Mouse (Mus musculus) monocyte, adult 2 months (primary cell): ENCODE data around the gene Tex36.

Experiments
- DNase-seq, 2 experiments: peaks; one replicate each; pipeline ENCODE4 v3.0.0; 2022; ENCODE audit warnings: low spot score in 2 of 2, low read depth in 1 of 2

The Tex36 gene

DNA sequence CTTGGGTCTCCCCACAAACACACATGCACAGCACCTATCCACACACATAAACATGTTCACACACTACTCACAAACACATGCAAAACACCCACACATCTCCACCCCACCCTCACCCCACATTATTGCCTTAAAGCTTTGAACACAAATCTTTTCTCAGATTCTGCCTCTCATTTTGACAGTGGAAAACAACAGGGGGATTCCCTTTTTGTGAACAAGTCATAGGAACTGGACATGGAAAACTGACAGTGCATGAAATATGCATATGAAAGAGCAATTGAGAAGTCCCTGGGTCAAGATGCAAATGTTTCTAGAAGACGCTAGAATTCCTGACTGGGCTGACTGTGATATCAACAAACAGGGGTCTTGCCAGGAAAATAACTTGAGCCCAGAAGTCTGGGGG lies 1.4 kb downstream of the Tex36 start:
- no peak for DNase-seq

DNA sequence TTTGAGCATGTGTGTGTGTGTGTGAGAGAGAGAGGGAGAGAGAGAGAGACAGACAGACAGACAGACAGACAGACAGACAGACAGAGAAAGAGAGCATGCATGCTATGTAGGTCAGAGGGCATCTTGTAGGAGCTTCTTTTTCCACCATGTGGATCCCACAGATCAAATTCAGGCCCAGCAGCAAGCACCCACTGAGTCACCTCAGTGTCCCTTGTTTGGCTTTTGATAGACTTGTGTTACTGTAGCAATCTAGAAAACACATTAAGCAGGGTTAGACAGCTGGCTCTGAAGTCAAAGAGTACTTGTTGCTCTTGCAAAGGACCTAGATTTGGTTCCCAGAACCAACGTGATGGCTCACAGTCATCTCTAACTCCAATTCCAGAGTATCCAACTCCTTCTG lies 10.2 kb downstream of the Tex36 start:
- DNase-seq: no peak

DNA sequence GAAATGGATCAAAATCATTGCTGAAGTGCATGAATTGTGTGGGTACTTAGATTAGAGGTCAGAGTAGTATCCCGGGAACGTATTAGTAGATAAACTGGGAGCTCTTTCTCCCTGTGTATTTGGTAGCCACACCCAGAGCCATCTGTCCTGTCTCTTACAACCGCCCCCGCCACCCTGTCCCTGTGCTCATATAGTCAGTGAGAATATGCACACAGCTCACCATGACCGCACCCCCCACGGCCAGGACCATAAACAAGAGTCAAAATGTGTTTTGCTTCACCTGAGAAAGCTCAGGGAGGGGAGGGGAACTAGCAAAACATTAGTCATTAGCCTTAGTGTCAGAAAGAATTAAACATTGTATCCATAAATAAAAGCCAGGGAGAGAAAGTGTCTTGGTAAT lies 18.7 kb downstream of the Tex36 start:
- DNase-seq: no peak

DNA sequence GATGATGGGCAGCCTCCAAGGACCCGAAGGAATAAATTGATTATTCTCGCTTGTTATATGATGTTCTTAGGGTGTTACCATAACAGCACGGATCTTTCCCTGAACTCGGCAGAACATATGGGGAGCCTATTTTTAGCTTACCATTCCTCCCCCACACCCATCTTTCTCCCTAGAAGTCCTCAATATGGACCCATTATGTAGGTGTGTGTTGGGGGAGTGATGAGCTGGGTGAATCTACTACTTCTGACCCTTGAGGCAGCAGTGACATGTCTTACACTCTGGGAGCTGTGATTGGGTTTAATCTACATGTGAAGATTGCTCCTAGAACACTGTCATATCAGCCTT lies 21.7 kb downstream of the Tex36 start:
- no peak for DNase-seq

DNA sequence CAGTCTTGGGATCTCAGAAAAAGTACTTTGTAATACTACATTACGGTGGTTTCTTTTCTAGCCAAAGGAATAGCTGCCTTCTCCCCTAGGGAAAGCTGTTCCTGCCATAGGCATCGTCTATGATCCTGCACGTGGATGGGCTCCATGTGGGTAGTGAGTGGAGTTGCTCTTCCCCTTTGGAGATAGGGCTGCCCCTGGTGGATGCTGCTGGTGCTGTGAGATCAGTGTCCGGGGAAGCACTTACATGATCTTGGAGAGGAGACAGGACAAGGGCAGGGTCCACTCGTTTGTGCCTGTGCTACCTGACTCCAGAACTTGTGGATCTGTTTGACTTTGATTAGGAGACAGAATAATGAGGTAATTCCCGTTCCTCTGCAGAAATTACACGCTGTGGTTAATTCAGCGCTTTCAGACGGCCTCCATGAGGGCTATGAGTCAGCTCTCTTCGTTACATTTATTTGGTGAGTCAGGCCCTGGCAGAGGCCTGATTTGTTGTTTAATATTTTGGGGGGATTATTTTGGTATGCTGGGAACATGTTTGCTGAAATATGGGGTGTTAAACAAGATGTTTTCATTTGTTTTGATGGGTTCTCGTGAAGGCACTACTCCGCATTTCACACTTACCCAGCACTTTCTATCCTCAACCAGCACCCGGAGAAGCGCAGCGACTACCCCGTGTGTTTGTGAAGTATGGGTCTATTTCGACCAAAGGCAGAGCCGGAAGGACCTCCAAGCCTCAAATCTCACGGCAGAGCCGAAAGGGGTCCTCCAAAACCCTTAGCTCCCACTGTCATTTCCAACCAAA lies 22.3 kb downstream of the Tex36 start:
- no peak for DNase-seq

DNA sequence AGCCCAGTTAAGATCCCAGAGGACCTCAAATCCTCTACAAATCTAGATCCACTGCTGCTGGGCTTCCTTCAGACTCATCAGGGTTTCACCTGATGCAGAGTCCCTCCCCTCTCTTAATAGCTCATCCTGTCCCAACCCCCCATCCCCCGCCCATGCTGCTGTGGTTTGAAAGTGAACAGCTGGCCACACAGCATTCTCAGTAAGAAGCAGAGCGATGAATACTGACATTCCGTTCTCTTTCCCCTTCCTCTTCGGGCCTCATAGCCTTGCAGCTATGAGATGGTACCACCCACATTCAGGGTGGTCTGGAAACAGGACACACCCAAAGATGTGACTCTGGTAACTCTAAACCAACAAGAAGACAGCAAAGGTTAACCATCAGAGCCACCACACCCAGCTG lies 25.1 kb downstream of the Tex36 start:
- DNase-seq: no peak

DNA sequence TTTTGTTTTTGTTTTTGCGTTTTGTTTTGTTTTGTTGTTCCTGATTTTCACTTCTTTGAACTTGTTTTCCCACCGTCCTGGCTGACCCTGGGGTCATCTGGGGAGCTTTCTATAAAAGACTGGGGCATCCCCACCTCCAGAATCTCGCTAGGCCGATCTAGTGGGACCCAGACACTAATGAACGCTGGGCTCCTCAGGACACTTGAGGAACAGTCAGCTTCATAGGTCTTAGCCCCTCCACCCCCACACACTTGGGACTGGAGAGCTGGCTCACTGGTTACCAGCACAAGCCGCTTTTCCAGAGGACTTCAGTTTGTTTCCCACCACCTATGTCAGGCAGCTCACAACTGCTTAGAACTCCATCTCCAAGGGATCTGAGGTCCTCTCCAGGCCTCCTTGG lies 25.7 kb downstream of the Tex36 start:
- DNase-seq: no peak

DNA sequence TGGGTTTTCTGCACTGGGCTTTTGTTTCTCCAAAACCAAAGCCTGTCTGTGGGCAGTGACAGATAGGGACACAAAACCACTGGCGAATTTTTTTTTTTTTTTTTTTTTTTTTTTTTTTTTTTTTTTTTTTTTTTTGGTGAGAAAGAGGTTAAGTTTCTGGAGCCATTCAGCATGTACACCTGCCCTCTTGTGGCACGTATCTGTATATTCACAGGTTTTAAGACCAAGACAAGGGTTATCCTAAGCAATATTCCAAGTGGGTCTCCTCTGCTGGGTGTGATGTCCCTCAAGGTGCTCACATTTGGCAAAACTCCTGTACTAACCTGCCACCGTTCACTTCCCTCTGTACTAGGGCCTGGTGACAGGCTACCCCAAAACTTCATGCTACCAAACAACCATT lies 30.0 kb downstream of the Tex36 start:
- no peak for DNase-seq

DNA sequence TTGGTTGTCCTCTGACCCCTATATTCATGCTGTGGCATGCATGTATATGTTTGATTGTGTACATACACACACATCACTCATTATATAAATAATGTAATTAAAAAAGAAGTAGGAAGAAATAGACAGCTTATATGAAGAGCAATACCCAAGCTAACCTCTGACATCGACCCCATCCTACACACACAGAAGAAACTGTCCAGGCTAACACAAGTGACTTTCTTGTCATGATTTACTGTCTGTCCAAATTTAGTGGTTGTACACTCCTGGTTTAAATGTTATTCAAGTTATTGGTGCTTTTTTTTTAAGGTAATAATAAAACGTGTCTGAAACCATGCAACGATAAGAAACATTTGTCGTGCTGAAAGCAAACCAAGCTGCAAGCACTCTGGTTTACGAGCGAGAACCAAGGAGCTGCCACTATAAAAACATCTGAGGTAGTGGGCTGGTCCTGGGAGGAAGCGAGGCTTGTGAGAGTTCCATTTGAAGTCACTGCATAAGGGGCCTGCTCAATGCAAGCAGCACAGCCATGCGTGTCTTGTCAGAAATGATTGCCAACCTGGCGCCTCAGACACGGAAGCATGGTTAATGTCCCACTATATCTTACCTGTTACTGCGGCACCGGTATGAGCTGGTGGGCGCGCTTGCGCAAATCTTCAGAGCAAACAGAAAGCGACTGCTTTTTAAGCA lies 32.6 kb downstream of the Tex36 start:
- no peak for DNase-seq

DNA sequence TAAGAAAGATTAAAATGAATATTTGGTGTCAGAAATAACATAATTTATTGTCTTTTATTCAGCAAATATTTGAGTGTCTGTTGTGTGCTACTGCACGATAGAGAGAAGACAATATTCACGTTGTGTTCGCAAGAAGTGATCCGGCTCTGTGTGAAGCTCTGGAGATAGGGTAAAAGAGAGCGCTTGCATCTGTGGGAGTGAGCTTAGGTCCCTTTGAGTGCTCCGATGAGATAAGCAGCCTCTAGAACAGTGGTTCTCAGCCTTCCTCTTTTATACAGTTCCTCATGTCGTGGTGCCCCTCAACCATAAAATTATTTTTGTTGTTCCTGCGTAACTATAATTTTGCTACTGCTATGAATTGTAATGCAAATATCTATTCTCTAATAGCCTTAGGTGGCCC lies 37.4 kb downstream of the Tex36 start:
- no peak for DNase-seq

DNA sequence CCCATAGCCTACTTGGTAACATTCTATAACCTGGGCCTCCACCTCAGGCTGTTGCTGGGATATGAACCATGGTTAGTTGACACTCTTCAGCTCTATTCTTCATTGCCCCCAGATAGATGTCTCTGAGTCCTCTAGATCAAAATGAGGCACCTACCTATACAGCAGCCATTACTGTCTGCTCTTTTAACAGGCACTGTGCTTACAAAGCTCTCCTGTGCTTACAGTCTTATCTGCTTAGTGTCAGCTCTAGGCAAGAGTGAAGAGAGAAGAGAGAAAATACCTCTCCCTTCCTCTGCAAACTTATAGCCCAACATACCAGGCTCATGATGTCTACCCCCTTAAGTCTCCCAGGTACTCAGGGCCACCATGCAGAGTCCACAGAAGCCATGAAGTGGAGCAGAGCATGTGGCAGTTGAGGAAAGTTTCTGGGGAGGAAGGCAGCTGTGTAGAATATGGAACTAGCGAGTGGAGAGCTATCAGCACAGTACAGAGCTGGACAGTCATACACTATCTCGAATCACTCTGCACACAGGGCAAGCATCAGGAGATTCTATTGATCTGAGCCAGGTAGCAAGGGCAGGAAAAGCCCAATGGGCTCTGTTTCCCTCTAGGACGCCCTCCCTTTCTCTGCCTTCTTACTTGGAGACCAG lies 38.7 kb downstream of the Tex36 start:
- no peak for DNase-seq

DNA sequence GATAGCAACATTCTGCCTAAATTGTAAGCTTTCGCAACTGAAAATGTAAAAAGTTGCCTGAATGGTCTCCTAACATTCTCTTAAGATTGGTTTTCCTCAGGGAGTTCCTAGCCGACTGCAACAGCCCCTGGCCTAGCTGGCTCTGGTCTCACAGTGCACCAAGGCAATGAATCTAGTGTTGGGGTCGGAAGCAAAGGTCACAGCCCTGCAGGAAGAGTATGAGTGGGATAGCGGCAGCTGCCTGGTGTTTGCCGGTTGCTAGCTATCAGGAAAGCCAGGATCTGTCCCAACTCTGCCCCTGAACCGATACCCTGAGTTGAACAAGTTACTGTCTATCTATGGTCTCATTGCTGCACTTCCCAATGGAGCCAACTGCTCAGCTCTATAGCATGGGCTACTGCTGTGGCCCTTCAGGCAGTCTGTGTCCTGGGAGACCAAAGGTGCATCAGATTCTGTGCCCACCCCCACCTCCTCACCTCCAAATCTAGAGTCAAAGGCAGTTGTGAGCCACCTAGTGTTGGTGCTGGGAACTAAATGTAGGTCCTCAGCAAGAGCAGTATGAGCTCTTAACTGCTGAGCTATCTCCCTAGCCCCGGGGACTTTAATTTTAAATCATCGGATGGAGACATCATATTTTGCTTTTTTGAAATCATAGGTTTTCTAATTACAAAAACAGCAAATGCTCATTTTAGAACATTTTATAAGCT lies 46.0 kb downstream of the Tex36 start:
- DNase-seq: no peak

DNA sequence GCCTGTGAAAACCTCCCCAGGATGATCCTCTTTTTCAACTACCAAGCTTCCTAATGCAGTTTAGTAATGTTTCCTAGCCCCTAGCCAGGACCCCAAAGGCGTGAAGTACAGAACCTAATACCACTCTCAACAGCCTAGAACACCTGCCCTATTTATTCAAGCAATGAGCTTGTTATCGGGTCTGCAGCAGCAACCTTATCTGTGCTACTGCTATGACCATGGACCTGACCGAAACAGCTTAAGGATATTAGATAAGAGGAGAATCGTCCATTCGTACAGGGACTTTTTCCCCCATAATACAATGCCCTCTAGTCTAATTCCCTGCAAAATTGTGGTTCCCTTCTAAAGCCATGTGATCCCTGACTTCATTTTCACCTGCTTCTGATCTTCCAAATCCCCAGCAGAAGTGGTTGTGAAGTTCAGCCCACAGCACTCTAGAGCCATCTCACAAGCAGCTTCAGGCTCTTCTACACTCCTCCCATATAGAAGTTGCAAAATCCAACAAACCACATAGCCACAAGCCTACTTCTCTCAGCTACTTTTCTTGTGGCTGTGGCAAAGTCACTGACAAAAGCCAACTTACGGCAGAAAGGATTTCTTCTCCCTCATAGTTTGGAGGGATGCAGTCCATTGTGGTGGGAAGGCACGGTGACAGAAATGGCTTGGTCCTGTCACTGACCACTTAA lies 49.5 kb downstream of the Tex36 start:
- no peak for DNase-seq

DNA sequence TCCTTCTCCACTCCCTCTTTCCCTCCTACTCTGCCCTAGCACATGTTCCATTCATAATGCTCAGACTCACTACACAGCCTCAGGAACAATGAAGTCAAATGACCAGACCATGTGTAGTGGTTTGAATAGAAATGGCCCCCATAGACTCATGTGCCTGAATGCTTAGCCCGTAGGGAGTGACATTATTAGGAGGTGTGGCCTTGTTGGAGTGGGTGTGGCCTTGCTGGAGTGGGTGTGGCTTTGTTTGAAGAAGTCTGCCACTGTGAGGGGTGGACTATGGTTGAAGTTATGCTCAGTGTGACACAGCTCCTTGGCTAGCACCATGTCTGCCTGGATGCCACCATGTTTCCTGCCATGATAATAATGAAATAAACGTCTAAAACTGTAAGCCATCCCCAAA lies 51.0 kb downstream of the Tex36 start:
- no peak for DNase-seq

DNA sequence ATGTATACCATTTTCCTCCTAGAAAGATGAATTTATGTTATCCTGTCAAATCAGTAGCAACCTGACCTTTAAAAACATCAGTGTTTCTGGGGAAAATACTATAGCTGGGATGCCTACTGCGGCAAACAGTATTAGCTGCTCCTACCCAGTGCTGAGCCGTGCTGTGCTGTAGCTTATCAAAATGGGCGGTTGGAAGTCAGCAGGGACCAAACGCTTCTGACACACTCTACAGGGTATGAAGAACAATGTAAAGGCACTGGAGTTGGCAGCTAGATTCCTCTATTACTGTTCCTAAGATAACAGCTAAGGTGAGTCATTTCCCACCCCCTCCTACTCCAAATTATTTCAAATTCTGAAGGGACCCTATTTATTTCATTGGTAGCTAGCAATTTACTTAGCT lies 53.5 kb downstream of the Tex36 start:
- DNase-seq: no peak

DNA sequence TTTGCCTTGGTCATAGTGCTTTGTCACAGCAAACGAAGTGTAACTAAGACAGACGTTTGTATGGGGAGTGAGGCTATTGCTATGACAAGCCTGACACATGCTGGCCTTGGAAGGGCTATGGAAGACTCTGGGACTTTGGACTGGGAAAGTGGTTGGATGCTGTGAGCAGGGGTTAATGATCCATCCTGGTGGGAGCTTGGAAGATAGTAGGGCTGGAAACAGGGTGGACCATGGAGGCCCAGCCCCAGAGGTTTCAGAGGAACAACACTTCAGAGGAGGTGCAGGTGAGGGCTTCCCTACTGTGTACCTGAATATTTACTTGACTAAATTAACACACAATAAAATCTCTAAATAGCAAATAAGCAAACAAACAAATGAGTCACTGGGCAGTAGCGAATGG lies 56.3 kb downstream of the Tex36 start:
- DNase-seq: no peak

DNA sequence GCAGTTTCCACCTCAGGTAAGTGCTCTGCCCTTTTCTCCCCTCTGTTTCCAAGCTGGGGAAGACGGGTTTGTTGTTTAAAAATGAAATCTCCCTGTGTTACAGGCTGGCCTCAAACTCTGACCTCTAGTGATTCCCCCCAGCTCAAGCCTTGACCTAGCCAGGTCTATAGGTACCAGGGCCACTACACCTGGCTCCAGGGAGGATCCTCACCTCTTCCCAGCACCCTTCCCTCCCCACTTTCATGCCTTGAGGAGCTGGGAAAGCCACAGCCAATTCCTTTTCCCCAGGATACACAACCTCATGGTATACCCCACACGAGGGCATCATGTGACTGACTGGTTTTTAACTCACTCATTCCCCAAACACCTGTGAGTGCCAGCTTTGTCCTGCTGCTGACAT lies 57.0 kb downstream of the Tex36 start:
- DNase-seq: no peak

DNA sequence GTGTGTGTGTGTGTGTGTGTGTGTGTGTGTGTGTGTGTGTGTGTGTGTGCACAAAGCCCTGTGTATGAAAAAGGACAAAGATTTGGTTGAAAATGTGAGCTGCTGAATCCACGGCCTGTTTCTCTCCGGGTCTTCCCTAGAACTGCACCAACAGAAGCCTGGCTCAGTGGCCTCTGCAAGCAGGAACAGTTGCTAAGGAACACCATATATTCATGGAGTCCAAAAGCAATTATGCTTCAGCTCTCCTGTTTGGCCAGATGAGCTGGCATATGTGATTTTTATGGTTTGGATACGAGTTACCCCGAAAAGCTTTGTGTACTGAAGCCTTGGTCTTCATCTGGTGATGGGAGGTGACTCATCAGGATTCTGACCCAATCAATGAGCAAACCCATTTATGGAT lies 58.8 kb downstream of the Tex36 start:
- no peak for DNase-seq

DNA sequence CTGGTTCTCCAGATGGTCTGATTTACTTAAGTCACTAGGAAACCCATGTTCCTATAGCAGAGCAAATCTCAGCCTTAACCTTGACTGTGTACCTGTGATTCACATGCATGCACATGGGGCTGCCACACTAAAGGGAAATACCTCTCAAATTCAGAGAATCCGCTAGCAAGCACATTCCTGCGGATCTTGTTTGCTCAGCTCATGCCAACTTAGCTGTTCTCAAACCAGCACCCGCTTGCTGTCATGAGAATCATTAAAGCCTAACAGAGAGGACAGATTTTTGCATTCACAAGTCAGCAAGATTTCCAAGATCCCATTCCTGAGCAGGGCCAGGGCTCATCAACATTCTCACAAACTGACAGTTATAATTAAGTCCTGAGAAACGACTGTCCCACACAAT lies 64.6 kb downstream of the Tex36 start:
- DNase-seq: no peak
